Mouse (Mus musculus) cortical plate, adult 2 months (tissue): ENCODE results near the gene Zfp46.

ENCODE experiments used
- CTCF ChIP-seq: fragments of 200-500 bp; IDR thresholded peaks from 2 replicates; pipeline ENCODE4 v1.5.1; 2011; ENCODE audit warnings: mild to moderate bottlenecking, control low read depth, low read length; ENCODE audit not compliant: insufficient read depth; ENCODE audit errors: extremely low read depth
- POLR2A ChIP-seq: fragments of 200-500 bp; IDR thresholded peaks from 2 replicates; pipeline ENCODE4 v1.6.1; 2011; ENCODE audit warnings: mild to moderate bottlenecking, low read length, control low read depth; ENCODE audit not compliant: insufficient read depth; ENCODE audit errors: extremely low read depth

DNA sequence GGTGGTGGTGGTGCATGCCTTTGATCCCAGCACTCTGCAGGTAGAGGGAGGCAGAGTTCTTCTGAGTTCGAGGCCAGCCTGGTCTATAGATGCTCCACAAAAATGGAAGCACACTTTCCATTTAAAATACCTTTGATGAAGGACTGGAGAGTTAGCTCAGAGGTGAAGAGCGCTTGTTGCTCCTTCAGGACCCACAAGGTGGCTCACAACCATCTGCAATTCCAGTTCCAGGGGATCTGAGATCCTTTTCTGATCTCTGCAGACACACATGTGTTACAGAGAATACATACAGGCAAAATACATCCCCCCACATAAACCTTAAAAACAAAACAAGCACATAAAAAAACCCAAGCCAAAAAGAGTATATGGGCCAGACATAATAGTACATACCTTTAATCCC lies 23.9 kb downstream of the Zfp46 start:
- TF ChIP-seq CTCF (no peak), POLR2A (no peak)
